Mouse (Mus musculus) frontal cortex, postnatal 25 days (tissue): Measurements from ENCODE around the gene Hacd3.

Experiments
- DNase-seq, 2 experiments: peaks; one replicate each; pipeline ENCODE4 v3.0.0; 2022; ENCODE audit warnings: low spot score in 2 of 2

The Hacd3 gene

GRCm38 (mm10) chr9:64951161-64951657 lies 70.3 kb downstream of the Hacd3 start, which contains the start of gene Slc24a1:
TSS of gene Slc24a1 (minus strand) at chr9:64951607.
- DNase-seq: no peak

GRCm38 (mm10) chr9:64947483-64948095 lies 73.9 kb downstream of the Hacd3 start:
- no peak for DNase-seq

- no peak for DNase-seq
Observed at GRCm38 (mm10) chr9:64943997-64944396, 77.5 kb downstream of the Hacd3 start.

- DNase-seq: no peak
Observed at GRCm38 (mm10) chr9:64941650-64942049, 79.8 kb downstream of the Hacd3 start.

GRCm38 (mm10) chr9:64940731-64941346 lies 80.7 kb downstream of the Hacd3 start:
- no peak for DNase-seq

GRCm38 (mm10) chr9:64939790-64940189 lies 81.7 kb downstream of the Hacd3 start:
- DNase-seq: no peak

GRCm38 (mm10) chr9:64939281-64939680 lies 82.2 kb downstream of the Hacd3 start:
- DNase-seq: no peak

- no peak for DNase-seq
Observed at GRCm38 (mm10) chr9:64938535-64938934, 83.0 kb downstream of the Hacd3 start.

GRCm38 (mm10) chr9:64937491-64937890 lies 84.0 kb downstream of the Hacd3 start:
- DNase-seq: no peak
